Mouse (Mus musculus) testis, adult 2 months (tissue): ENCODE measurements around the gene Scyl2.

Experiments
- CTCF ChIP-seq: fragments of 200-500 bp; IDR thresholded peaks from 2 replicates; pipeline ENCODE4 v1.5.1; 2012; ENCODE audit warnings: low read depth, mild to moderate bottlenecking, inconsistent platforms, low read length, moderate library complexity; ENCODE audit not compliant: control insufficient read depth, insufficient read depth, insufficient replicate concordance
- POLR2A ChIP-seq: fragments of 200-500 bp; IDR thresholded peaks from 2 replicates; pipeline ENCODE4 v1.6.1; 2012; ENCODE audit warnings: low read depth, mild to moderate bottlenecking, inconsistent platforms, low read length, moderate library complexity; ENCODE audit not compliant: control insufficient read depth

- TF ChIP-seq CTCF (no peak), POLR2A (no peak)
These were observed 33.2 kb downstream of the Scyl2 start for GRCm38 (mm10) chr10:89652912-89653311.
